Mouse (Mus musculus) erythroblast, embryonic 14.5 days (primary cell): ENCODE results near the gene Anks1b. TPM values are rescaled to one million over a fixed set of nuclear protein-coding genes. Genes with fewer than 3 reads are reported as not detected.

Experiments used
- H3K27me3 ChIP-seq: 2 replicates; pipeline ENCODE4 v1.6.1; 2012; ENCODE audit warnings: inconsistent platforms; ENCODE audit not compliant: control insufficient read depth
- H3K36me3 ChIP-seq: 2 replicates; pipeline ENCODE4 v1.6.1; 2012; ENCODE audit warnings: mild to moderate bottlenecking, inconsistent platforms; ENCODE audit not compliant: control insufficient read depth
- H3K4me1 ChIP-seq: 2 replicates; pipeline ENCODE4 v1.6.1; 2012; ENCODE audit warnings: inconsistent platforms; ENCODE audit not compliant: control insufficient read depth
- H3K4me3 ChIP-seq: replicated peaks from 2 replicates; pipeline ENCODE3; 2012; ENCODE audit warnings: moderate library complexity, mild to moderate bottlenecking, inconsistent platforms
- H3K9me3 ChIP-seq: 2 replicates; pipeline ENCODE4 v1.6.1; 2012; ENCODE audit warnings: low read length, inconsistent platforms, mixed read lengths; ENCODE audit not compliant: control insufficient read depth
- GATA1 ChIP-seq: IDR thresholded peaks from 2 replicates; pipeline ENCODE4 v1.6.1; 2012; ENCODE audit warnings: low read length, inconsistent platforms, mixed read lengths
- TAL1 ChIP-seq: IDR thresholded peaks from 3 replicates; pipeline ENCODE4 v1.6.1; 2012; ENCODE audit warnings: low read length, inconsistent platforms, mixed read lengths
- polyA plus RNA-seq: library from polyadenylated mRNA; stranded (reverse); fragments of >175 nt; gene quantifications from 2 replicates; pipeline ENCODE4 v1.2.3, GENCODE M21; 2012

Anks1b gene
- polyA plus RNA-seq, 1 experiment, result not detected

DNA sequence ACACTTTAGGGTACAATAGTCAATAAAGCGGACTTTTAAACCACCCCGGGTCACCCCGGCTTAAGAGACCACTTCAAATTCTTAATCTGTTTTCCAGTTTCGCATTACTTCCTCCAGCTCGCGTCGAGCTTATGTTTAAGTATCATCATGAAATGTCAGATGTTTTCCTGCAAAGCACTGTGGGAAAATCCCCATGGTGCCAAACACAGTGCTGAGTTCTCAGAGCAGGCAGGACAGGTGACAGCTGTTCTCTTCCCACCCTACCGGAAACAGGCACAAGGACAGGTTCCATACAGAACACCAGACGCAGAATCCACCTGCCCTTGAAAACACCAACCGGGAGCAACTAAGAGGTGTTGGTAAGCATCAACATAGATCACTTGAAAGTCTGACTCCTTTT is 856.2 kb downstream of the Anks1b start:
- no peak overlapping the region for H3K4me3 ChIP-seq
- no peaks in the 10 kb centered on the region for H3K27me3 ChIP-seq
- H3K9me3 ChIP-seq, result no peaks in the 10 kb centered on the region
- no peaks in the 10 kb centered on the region for H3K36me3 ChIP-seq
- no peaks in the 10 kb centered on the region for H3K4me1 ChIP-seq
- TF ChIP-seq GATA1 (no peak), TAL1 (no peak)

DNA sequence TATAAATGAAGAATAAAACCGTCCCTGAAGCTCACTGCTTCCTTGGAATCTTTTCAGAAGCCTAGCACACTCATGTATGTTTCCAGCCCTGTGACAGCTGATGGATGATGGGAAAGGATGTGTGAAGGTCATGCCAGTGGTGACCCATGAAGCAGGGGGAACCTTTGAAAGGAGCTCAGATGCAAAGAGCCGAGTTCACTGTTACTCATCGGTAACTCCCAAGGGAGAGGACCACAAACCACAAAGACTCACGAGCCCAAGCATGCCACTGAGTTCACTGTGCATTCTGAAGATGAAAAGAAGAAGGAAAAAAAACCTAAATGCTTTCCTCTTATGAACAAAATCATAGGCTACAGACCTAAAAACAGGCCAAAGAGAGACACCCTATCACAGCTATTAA is 859.5 kb downstream of the Anks1b start:
- TF ChIP-seq TAL1 (no peak), GATA1 (no peak)
- H3K4me3 ChIP-seq, result no peak overlapping the region
- H3K4me1 ChIP-seq, result no peaks in the 10 kb centered on the region
- H3K27me3 ChIP-seq, result no peaks in the 10 kb centered on the region
- H3K9me3 ChIP-seq, result no peaks in the 10 kb centered on the region
- H3K36me3 ChIP-seq, result no peaks in the 10 kb centered on the region

DNA sequence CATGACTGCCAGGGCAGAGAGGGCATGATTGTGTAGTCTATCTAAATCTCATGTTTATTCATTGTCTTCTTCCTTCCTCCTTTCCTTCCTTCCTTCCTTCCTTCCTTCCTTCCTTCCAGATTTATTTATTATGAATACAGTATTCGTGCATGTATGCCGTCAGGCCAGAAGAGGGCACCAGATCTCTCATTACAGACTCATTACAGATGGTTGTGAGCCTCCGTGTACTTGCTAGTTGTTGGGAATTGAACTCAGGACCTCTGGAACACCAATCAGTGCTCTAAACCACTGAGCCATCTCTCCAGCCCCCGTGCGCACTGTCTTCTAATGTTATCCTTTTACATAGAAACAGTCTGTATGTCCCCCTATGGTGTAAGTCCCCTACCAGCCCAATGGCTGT is 860.3 kb downstream of the Anks1b start:
- Histone ChIP-seq H3K4me3 (no peak overlapping the region), H3K27me3 (no peaks in the 10 kb centered on the region), H3K9me3 (no peaks in the 10 kb centered on the region), H3K4me1 (no peaks in the 10 kb centered on the region), H3K36me3 (no peaks in the 10 kb centered on the region)
- TF ChIP-seq GATA1 (no peak), TAL1 (no peak)

DNA sequence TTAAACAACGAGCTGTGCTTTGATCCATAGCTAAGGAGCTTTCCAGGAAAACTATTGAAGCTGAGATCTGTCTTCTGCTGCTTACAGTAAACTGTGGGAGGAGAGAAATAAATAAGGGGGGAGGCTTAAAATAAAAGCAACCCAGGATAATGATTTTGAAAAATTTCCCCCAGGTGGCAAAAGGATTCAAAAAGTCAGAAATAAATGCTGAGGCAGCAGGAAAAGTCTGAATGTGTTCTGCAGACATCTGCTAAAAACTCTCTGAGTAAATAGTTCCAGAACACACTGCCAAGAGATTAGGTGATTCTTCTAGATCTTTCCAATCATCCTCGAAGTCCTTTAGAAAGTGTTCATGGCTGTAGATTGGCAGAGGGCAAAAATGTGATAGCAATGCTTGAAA is 865.2 kb downstream of the Anks1b start:
- Histone ChIP-seq H3K36me3 (no peaks in the 10 kb centered on the region), H3K4me3 (no peak overlapping the region), H3K27me3 (no peaks in the 10 kb centered on the region), H3K9me3 (no peaks in the 10 kb centered on the region), H3K4me1 (no peaks in the 10 kb centered on the region)
- no peak for TF ChIP-seq GATA1

DNA sequence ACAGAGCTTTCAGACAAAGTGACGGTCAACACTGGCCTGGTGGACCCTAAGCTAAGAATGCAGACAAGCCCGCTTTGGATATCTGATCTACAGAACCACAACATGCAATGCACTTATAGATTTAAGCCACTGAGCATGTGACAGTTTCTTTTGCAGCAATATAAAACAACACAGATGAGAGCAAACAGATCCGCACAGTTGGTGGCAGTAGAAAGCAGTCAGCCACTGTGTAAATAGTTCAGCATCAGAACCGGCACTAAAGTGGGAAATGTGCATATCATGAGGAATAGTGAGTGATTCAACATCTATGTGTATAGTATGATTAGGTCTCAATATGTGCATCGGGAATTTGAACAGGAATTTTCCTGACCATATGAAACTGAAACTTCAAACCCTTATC is 867.6 kb downstream of the Anks1b start:
- Histone ChIP-seq H3K27me3 (no peaks in the 10 kb centered on the region), H3K4me3 (no peak overlapping the region), H3K4me1 (no peaks in the 10 kb centered on the region), H3K9me3 (peaks cover 2% of the 10 kb centered on the region; the same call in 1 of the 2 replicates), H3K36me3 (no peaks in the 10 kb centered on the region)
- TF ChIP-seq GATA1 (no peak), TAL1 (no peak)

DNA sequence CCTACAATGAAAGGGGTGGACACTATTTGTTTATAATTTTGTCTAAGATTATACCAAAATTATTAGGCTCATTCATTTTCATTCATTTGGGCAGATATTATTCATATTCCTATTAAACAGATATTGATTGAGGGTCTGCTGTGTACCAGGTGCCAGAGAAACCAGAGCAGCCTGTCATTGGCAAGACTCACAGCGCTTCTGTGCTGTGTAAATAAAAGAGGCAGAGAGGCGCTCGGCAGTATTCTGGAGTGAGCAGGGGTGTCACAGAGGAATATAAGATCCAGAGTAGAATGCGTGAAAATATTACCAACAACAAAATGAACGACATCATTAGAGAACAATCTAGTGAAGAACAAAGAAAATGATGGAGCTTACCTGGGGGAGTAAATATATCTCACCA is 878.6 kb downstream of the Anks1b start:
- Histone ChIP-seq H3K4me1 (no peaks in the 10 kb centered on the region), H3K4me3 (no peak overlapping the region), H3K27me3 (no peaks in the 10 kb centered on the region), H3K36me3 (no peaks in the 10 kb centered on the region), H3K9me3 (peaks cover 9% of the 10 kb centered on the region)
- TF ChIP-seq GATA1 (no peak), TAL1 (no peak)

DNA sequence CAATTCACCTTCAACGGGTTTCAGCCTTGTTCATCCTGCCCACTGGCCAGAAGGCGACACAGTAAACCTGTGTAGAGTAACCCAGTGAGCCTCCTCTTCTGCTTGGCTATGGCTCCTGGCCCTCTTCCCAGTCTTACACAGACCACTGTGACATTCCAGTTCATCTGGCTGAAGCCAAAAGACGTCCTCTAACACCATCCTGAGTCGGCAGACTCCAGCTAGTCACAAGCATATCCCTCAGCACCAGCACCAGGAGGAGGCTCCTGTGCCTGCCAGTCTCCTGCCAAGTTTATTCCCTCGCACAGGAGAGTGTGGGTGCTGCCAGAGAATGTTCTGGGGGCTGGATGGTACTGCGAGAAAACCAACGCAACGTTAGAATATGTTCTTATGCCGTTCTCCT is 879.8 kb downstream of the Anks1b start:
- peaks cover 9% of the 10 kb centered on the region for H3K9me3 ChIP-seq
- TF ChIP-seq GATA1 (no peak), TAL1 (no peak)
- H3K36me3 ChIP-seq, result no peaks in the 10 kb centered on the region
- H3K27me3 ChIP-seq, result no peaks in the 10 kb centered on the region
- no peak overlapping the region for H3K4me3 ChIP-seq
- no peaks in the 10 kb centered on the region for H3K4me1 ChIP-seq

DNA sequence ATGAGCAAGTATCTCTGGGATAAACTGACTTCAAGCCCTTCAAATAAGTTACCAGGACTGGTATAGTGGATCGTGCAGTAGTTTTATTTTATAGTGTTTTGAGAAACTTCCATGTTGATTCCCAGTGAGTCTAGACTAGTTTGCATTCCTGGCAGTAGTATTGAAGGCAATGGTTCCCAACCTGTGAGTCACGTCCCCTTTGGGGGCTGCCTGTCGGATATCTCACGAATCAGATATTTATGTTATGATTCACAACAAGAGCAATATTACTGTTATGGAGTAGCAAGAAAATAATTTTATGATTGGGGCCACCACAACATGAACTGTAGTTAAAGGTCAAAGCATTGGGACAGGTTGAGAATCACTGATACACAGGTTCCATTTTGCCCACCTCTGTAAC is 884.5 kb downstream of the Anks1b start:
- Histone ChIP-seq H3K36me3 (no peaks in the 10 kb centered on the region), H3K4me1 (no peaks in the 10 kb centered on the region), H3K9me3 (no peaks in the 10 kb centered on the region), H3K4me3 (no peak overlapping the region), H3K27me3 (no peaks in the 10 kb centered on the region)
- TF ChIP-seq GATA1 (no peak), TAL1 (no peak)

DNA sequence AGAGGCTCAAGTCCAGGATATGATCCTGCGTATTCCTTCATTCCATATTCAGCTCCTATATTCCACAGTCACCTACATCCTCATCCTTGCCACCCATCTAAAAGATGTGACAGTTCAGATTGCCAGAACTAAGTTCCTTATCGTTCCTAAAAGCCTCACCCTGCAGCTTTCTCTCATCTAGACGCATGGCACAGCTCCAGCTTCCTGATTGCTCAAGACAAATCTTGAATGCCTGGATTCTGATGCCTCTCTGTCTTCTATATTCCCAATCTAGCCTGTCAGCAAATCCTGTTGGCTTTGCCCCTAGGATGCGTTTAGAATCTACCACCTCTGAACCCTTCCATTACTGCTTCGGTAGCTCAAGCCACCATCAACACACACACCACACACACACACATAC is 886.6 kb downstream of the Anks1b start:
- no peaks in the 10 kb centered on the region for H3K4me1 ChIP-seq
- no peak overlapping the region for H3K4me3 ChIP-seq
- no peak for TF ChIP-seq TAL1
- no peak for TF ChIP-seq GATA1
- H3K9me3 ChIP-seq, result no peaks in the 10 kb centered on the region
- H3K36me3 ChIP-seq, result no peaks in the 10 kb centered on the region
- no peaks in the 10 kb centered on the region for H3K27me3 ChIP-seq

DNA sequence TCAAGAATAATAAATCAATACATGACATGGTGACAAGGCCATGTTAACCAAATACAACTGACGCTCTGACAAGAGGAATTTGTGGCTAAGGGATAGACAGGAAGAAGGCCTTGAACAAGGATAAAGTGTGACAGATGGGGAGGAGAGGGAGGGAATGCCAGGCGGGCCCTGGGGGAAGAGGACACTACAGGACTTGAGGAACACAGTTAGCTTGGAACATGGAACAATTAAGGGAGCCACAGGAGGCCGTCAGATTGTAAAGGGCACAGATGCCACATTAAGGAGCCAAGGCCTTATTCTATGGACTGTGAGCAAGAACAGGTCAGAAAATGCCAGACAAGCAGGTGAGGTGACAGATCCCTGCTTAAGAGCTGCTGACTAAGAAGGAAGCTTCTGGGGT is 893.0 kb downstream of the Anks1b start:
- H3K36me3 ChIP-seq, result no peaks in the 10 kb centered on the region
- TF ChIP-seq GATA1, result no peak
- TF ChIP-seq TAL1, result no peak
- no peaks in the 10 kb centered on the region for H3K4me1 ChIP-seq
- H3K4me3 ChIP-seq, result no peak overlapping the region
- H3K9me3 ChIP-seq, result no peaks in the 10 kb centered on the region
- no peaks in the 10 kb centered on the region for H3K27me3 ChIP-seq
